Mouse (Mus musculus): Measurements from ENCODE around the gene Fam162b.

GRCm38 (mm10) chr10:51556005-51556404, 34.3 kb downstream of the Fam162b start:
- TF ChIP-seq CTCF (IDR thresholded peaks at IDR 0.05; ENCODE audit: extremely low read depth, insufficient read depth, insufficient read length, insufficient replicate concordance) (no peak), POLR2A (IDR thresholded peaks at IDR 0.05; ENCODE audit: low read depth, low read length) (no peak)
